Mouse (Mus musculus) forelimb bud, embryonic 11.5 days (tissue): ENCODE results near the gene Syn1.

Experiments used
- DNase-seq: peaks from one replicate; pipeline ENCODE4 v3.0.0-alpha.2; 2012; ENCODE audit warnings: low read depth, low spot score

The Syn1 gene

DNA sequence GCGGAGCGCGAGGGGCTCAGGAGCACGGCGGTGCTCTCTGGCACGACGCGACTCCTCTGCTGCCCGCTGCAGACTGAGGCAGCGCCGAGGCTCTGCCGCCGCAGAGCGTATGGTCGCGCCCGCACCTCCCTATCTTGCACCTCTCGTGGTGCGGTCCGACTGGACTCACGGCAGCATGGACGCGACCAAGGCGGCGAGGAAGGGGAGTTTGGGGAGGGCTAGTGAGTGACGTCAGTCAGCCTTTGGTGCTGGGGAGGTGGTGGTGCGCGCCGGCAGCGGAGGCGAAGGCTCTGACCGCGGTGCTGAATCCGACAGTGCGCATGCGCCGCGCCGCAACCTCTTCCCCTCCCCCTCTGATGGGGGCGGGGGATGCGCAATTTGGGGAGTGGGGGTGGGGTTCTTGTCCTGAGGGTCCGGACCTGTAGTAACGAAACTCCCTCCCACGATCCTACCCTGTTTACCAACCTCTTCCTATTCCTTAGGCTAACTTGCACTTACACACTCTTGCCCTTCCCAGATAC lies at the start of gene Syn1:
Gene Syn1, minus strand, starts transcription at position 161 of the 521 bp plus-strand sequence.
- DNase-seq, result peak; percentile 86

DNA sequence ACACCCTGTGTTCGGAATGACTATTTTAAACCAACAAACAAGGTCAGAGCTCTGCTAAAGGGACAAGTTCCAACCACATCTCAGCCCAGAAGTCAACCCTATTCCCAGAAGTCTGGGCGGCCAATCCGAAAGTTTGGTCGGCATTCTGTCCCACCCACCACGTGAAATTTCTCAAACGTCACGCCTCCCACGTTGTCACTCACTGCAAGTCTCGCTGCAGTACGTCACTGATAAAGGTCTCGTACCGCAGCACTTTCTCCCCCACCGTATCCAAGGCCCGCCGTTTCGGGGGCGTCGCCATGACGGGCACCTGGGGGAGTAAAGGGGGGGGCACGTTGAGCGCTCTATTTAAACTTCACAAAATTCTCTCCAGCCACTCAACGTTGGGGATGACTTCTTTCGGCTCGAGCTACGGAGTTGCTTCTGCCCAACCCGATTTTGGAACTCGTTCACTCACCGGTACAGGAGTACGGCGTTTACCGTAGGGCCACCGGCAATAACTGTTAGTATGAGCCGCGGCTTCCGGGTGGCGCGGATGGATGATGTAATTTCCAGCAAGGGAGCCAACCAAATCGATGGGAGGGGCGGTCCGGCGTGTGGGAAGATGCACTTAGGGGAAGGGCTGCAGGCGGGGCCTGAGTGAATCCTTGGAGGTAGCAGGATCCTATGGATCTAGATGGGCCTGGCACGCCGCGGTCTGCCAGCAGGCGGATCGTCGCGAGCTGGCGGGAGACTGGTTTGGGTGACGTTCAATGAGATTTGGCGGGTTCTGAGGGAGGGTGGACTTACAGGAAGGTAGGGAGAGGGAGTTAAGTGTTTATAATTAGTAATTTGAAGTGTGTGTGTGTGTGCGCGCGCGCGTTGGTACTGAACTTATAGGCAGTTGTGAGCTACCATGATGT lies 40.9 kb upstream of the Syn1 start, which contains the start of gene Uxt:
Gene Uxt, minus strand, starts transcription at position 541 of the 902 bp plus-strand sequence.
- DNase-seq, result peak; percentile 82

GRCm38 (mm10) chrX:20950191-20950880 lies 29.5 kb upstream of the Syn1 start, which contains the start of gene Elk1:
Gene Elk1 (minus strand): TSS chrX:20950608.
- peak; percentile 92 for DNase-seq

DNA sequence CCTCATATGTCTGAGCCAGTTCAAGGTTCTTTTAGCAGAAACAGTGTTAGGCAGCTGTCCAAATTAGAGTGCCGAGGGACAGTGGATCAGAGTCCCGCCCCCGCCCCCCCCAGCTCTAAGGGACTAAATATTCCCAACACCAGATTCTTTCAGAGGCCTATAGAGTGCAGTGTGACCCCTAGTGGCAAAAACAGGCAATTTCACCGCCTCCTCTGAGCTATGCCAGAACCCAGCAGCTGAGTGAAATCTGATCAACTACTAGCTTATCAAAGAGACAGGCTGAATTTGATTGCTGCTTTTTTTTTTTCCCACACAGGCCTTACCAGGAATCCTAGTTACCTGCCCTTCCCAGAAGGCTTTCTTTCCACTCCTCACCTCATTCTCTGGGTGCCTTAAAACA lies 25.3 kb upstream of the Syn1 start:
- DNase-seq, result peak; percentile 29

GRCm38 (mm10) chrX:20931963-20932362 lies 11.2 kb upstream of the Syn1 start:
- DNase-seq, result no peak

GRCm38 (mm10) chrX:20931364-20931763 lies 10.6 kb upstream of the Syn1 start, which contains the start of gene Cfp:
Gene Cfp (minus strand): TSS chrX:20931555.
- DNase-seq, result no peak

GRCm38 (mm10) chrX:20929859-20930258 lies 9.1 kb upstream of the Syn1 start:
- no peak for DNase-seq

- DNase-seq, result no peak
These were observed 4.2 kb upstream of the Syn1 start for GRCm38 (mm10) chrX:20924976-20925375.

DNA sequence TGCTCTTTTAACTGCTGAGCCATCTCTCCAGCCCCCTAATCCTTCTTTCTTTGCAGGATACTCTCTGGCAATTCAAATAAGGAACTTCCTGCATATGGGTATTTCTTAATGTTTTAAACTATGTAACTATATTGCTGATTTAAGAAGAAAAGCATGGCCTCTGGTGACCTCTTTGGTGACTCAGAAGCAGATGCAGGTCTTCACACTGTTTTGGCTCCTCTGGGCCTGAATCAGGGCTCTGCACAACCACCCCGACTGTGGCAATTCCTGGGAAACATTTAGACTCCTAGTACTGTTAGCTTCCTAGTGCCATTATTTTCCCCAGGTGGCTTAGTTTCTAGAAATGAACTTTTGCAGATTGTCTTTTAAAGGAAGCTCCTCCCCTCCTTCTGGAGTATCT lies 2.7 kb upstream of the Syn1 start:
- no peak for DNase-seq

- no peak for DNase-seq
These were observed 562 bp upstream of the Syn1 start for GRCm38 (mm10) chrX:20921366-20921765.

DNA sequence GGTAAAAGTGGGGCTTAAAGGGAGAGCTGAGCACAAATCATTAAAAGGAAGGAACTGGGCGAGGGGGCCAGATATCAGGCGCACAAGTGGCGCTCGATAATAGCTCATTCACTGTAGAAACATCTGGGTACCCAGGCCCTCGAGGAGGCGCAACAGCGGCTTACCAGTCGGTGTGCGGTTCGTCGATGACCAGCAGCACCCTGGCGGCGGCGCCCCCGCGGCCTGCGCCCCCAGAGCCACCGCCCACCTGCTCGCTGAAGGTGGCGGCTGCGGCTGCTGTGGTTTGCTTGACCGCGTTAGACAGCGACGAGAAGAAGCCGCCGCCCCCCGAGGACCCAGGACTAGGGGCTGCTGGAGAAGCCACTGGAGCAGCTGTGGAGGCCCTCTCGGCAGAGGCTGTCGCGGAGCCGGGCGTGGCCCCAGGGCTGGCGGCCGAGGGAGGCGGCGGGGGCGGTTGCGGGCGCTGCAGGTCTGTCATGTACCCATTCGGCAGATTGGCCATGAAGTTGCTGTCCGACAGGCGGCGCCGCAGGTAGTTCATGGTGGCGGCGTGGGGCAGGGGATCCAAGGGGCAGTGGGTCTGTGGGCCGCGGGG lies 458 bp downstream of the Syn1 start:
- no peak for DNase-seq

DNA sequence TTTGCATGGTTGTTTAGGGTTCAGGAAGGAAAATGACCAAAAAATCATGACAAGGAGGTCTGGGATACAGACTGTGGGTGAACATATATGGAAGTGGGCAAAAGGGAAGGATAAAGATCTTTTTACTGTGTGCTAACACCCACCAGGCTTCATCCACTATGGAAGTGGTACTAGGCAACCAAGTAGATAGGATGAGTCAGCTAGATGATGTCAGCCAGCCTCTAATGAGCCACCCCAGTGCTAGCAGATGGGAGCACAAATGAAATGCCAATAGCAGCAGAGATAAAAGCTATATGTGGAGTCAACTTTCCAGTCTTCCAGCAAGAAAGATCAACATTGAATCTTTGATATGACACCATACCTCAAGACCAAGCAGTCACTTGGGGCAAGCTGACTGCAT lies 5.7 kb downstream of the Syn1 start:
- DNase-seq, result no peak

DNA sequence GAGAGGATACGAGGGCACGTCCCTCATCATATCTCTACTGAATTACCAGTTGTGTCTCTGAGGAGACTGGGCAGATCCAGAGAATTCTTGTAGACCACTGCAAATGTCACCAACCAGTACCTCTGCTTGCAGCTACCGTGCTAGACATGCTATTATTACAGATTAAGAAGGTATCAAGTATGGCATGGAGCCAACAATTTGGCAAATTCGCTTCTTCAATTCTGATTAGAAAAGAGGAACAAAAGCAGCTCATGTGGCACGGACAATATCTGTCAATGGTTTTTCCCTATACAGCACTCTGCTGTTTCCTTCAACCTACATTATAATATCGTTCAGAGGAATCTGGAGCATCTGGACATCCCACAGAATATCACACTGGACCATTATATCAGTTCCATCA lies 7.1 kb downstream of the Syn1 start:
- DNase-seq, result no peak

DNA sequence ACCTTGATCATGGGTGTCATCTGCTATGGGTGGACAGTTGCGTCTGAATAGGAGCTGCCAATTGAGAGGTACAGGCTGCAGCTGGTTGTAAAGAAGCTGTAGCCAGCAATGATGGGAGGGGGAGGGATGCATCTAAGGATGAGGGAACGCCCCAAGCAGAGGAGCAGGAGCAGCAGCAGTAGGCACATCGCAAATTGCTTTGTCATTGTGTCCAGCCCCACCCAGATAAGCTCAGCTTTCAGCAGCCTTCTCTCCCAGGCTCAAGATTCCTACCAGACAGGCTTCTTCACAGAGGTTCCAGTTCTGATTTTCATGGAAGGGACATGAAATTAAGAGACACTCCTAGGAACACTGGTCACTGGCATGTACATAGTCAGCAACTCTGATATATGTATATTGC lies 10.7 kb downstream of the Syn1 start:
- no peak for DNase-seq

GRCm38 (mm10) chrX:20875241-20875640 lies 45.6 kb downstream of the Syn1 start:
- DNase-seq, result no peak

DNA sequence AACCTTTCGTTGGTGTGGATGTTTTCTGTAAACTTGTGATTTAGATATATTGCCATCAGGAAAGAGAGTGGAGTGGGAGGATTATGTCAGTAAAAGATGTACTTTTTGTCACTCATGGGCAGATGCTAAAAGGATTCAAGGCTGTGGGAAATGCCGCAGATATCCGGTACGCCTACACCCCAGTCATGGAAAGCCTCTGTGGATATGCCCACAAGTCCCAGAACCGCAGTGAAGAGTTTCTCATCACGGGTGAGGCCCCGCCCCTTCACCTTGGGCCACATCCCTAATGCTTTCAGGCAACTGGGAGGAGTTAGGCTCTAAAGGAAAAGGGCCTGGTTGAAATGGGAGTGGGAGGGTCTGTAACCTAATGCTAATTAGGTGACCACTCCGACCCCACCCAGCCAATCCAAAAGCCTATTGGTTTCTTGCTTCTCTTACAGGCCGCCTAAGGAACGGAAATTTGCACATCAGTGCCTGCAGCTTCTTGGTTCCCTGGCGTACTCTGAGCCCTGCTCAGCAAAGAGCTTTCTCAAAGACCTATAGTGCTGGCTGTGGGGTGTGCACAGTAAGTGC lies 47.8 kb downstream of the Syn1 start:
- DNase-seq, result peak; percentile 14

DNA sequence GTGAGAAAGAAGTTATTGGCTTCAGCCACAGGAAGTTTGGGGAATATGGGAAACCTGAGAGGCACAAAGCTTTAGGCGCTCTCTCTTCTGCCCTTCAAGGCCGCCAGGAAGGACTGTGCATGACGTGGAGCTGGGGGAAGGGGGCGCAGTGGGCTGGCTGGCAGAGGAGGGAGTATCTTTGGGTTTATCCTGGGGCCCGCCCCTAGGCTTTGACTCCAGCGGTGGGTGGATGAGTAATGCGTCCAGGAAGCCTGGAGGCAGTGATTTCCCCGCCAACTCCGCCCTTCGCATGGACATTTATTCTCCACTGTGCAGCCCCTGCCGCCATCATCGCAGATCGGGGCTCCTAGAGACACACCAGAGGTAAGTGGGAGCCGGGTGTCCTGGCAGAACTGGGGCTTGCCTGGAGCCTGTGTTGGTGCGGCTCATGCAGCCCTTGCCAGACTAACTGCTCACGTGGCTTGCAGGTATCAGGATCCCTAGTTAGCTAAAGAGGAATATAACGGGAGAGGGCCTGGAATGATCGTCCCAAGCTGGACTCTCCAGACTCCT lies 50.8 kb downstream of the Syn1 start, which contains the start of gene Timp1:
Gene Timp1, plus strand, starts transcription at position 205 of the 552 bp plus-strand sequence.
- DNase-seq, result peak; percentile 36

DNA sequence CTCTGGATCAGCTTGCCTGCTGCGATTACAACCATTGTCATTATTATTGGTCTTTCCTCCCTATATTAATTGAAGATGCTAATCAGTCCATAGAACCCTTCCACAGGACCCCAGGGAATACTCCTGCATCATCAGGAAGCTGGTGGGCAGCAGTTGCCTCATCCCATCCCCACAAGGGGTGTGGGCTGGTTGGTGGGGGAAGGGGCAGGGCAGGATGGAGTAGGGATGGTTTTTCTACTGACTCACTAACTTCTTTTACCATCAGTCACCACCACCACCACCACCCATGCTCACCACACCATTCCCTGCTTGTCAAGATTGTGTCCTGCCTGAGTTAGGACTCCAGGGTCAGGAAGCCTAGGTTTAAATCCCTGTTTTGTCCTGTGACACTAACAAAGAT lies 51.6 kb downstream of the Syn1 start:
- DNase-seq, result no peak

- DNase-seq, result no peak
These were observed 52.7 kb downstream of the Syn1 start for GRCm38 (mm10) chrX:20868091-20868490.

DNA sequence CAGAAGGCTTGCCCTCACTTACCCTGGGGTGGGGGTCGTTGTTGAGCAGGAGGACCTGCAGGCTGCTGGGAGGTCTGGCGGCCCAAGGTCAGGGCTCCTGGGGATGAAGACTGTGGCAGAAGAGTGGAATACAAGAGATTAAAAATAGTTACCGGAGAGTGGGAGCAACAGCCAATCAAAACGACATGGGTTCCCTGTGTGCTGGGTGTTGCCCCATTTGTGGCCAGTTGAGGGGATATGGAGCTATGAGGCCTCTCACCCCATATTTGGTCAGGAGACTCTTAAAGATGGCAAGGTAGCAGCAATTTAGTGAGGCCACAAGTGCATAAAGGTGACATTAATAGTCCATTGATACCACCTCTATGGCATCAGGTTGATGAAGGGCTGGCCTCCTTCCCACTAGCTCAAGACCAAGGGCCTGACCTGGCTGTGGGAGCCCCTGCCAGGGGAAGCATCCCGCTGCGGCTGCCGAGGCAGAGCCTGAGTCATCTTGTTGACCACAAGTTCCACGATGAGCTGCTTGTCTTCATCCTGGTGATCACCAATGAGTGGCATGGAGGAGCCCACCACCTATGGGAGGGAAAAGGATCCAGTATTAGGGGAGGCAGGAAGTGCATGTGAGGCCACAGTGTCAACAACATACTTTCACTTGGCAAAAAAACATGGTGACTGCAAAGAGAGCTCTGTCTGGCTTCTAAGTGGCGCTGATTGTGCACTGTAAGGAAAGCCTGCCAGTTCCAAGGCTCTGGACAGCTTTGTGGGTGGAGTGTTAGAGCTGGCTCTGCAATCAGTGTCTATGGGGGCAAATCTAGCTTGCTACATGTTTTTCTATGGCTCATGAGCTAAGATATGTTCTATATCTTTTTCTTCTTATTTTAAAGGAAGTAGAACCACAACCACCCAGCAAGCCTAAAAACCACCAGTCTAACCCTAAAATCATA lies 57.4 kb downstream of the Syn1 start:
- no peak for DNase-seq
